Mouse (Mus musculus) kidney, postnatal 0 days (tissue): Measurements from ENCODE around the gene Macrod2. TPM values are rescaled to one million over a fixed set of nuclear protein-coding genes. Genes with fewer than 3 reads are reported as not detected.
A peak's percentile ranks its signal among the peaks of the same experiment; 100 is the strongest.

Source experiments
- ATAC-seq: fragments of 200-750 bp; cut with Nextera tagmentation; replicated peaks from 2 replicates; pipeline ENCODE4 v1.8.0; 2017; ENCODE audit warnings: low read depth, moderate number of reproducible peaks, moderate TSS enrichment, moderate library complexity; ENCODE audit not compliant: low FRiP score
- DNase-seq: peaks from one replicate; pipeline ENCODE4 v3.0.0-alpha.2; 2016; ENCODE audit warnings: low spot score
- H3K27ac ChIP-seq: fragments of 300-500 bp; sonication (generic); 2 replicates; pipeline ENCODE4 v1.5.1; 2014; ENCODE audit warnings: mild to moderate bottlenecking
- H3K27me3 ChIP-seq: fragments of 300-500 bp; sonication (generic); 2 replicates; pipeline ENCODE4 v1.6.1; 2014; ENCODE audit warnings: low read length, mixed read lengths; ENCODE audit not compliant: insufficient read depth
- H3K36me3 ChIP-seq: fragments of 300-500 bp; sonication (generic); 2 replicates; pipeline ENCODE4 v1.6.1; 2014; ENCODE audit warnings: low read length, mixed read lengths; ENCODE audit not compliant: insufficient read depth
- H3K4me1 ChIP-seq: fragments of 300-500 bp; sonication (generic); replicated peaks from 2 replicates; pipeline ENCODE4 v1.6.1; 2014; ENCODE audit warnings: antibody characterized with exemption, low read length, mixed read lengths; ENCODE audit not compliant: insufficient read depth
- H3K4me2 ChIP-seq: fragments of 300-500 bp; sonication (generic); 2 replicates; pipeline ENCODE4 v1.6.1; 2014; ENCODE audit warnings: mild to moderate bottlenecking, low read length, moderate library complexity, mixed read lengths
- H3K4me3 ChIP-seq: fragments of 300-500 bp; sonication (generic); replicated peaks from 2 replicates; pipeline ENCODE4 v1.5.1; 2014; ENCODE audit warnings: low read depth, low read length
- H3K9ac ChIP-seq: fragments of 300-500 bp; sonication (generic); 2 replicates; pipeline ENCODE4 v1.6.1; 2014; ENCODE audit warnings: low read depth, low read length
- H3K9me3 ChIP-seq: fragments of 300-500 bp; sonication (generic); replicated peaks from 2 replicates; pipeline ENCODE4 v1.6.1; 2016; ENCODE audit warnings: low read length, inconsistent platforms, mixed read lengths
- CTCF ChIP-seq: IDR thresholded peaks from 2 replicates; pipeline ENCODE4 v1.5.1; 2016; ENCODE audit warnings: antibody characterized with exemption, low read depth, mild to moderate bottlenecking, moderate library complexity
- WGBS: fragments of 180-500 bp; shearing (Covaris S2); extraction: QIAGEN DNeasy Blood & Tissue Kit; methylation state at CpG from one replicate; pipeline ENCODE4 v1.1.7; 2014; 5-methylcytosine and 5-hydroxymethylcytosine counted together
- polyA plus RNA-seq: library from polyadenylated mRNA; unstranded; fragments of >200 nt; fragmentation: Nextera tagmentation; extraction: Ambion mirVana; gene quantifications from 2 replicates; pipeline ENCODE4 v1.2.1, GENCODE M21; 2015

Macrod2 gene
- polyA plus RNA-seq, 1 experiment from 2014 or later = 28.6 TPM

- H3K4me3 ChIP-seq = no peak overlapping the region
- ATAC-seq (no peak), DNase-seq (no peak)
- no peaks in the 10 kb centered on the region for H3K27me3 ChIP-seq
- TF ChIP-seq CTCF = no peak
- H3K9ac ChIP-seq = no peak overlapping the region
- H3K4me2 ChIP-seq = no peak overlapping the region
- H3K36me3 ChIP-seq = no peaks in the 10 kb centered on the region
- WGBS = 92% methylated on average over 6 of the region's 6 CpGs
- H3K27ac ChIP-seq = no peak overlapping the region
- H3K9me3 ChIP-seq = no peaks in the 10 kb centered on the region
- H3K4me1 ChIP-seq = no peaks in the 10 kb centered on the region
Observed at GRCm38 (mm10) chr2:140772825-140773224, 377.7 kb downstream of the Macrod2 start.

GRCm38 (mm10) chr2:140773456-140773855 lies 378.3 kb downstream of the Macrod2 start:
- Histone ChIP-seq H3K27ac (no peak overlapping the region), H3K4me2 (no peak overlapping the region), H3K36me3 (no peaks in the 10 kb centered on the region), H3K27me3 (no peaks in the 10 kb centered on the region), H3K4me1 (no peaks in the 10 kb centered on the region), H3K9ac (no peak overlapping the region), H3K4me3 (no peak overlapping the region), H3K9me3 (no peaks in the 10 kb centered on the region)
- ATAC-seq (0 out of 2 replicates have a peak, but pooled peaks have one; percentile 36), DNase-seq (no peak)
- 95% methylated on average over 11 of the region's 11 CpGs for WGBS
- TF ChIP-seq CTCF = no peak

- Histone ChIP-seq H3K9ac (no peak overlapping the region), H3K4me1 (no peaks in the 10 kb centered on the region), H3K27me3 (no peaks in the 10 kb centered on the region), H3K4me3 (no peak overlapping the region), H3K27ac (no peak overlapping the region), H3K36me3 (no peaks in the 10 kb centered on the region), H3K9me3 (no peaks in the 10 kb centered on the region), H3K4me2 (no peak overlapping the region)
- ATAC-seq (no peak; the same call in 1 of the 2 replicates), DNase-seq (no peak)
- no peak for TF ChIP-seq CTCF
- 50% methylated on average over 4 of the region's 4 CpGs for WGBS
Observed at GRCm38 (mm10) chr2:140774808-140775370, 379.8 kb downstream of the Macrod2 start.

- Histone ChIP-seq H3K27me3 (no peaks in the 10 kb centered on the region), H3K36me3 (no peaks in the 10 kb centered on the region), H3K9me3 (no peaks in the 10 kb centered on the region), H3K4me3 (no peak overlapping the region), H3K4me2 (no peak overlapping the region), H3K4me1 (no peaks in the 10 kb centered on the region), H3K27ac (no peak overlapping the region), H3K9ac (no peak overlapping the region)
- no peak for TF ChIP-seq CTCF
- WGBS = 72% methylated on average over 8 of the region's 8 CpGs
- ATAC-seq = no peak
- no peak for DNase-seq
Observed at GRCm38 (mm10) chr2:140775448-140776101, 380.5 kb downstream of the Macrod2 start.

DNA sequence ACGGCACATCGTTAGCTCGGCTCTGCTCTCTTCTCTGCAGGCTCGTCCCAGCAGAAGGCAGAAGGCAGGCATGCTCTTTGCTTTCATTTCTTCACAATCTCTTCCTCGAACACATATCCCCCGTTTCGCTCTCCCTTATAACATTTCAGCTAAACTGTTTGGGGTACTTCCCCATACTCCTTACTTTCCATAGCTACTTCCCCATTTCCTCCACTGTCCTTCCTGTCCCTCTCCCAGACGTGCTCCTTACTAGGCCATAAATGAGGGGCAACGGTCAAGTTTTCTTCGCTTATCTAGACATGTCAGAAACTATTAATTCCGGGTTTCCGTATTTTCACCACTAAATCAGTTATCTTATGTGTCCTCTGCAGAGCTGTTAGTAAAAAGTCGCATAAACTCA lies 383.1 kb downstream of the Macrod2 start:
- Histone ChIP-seq H3K9me3 (no peaks in the 10 kb centered on the region), H3K27ac (no peak overlapping the region), H3K9ac (no peak overlapping the region), H3K4me1 (no peaks in the 10 kb centered on the region), H3K27me3 (no peaks in the 10 kb centered on the region), H3K4me3 (no peak overlapping the region), H3K36me3 (no peaks in the 10 kb centered on the region), H3K4me2 (no peak overlapping the region)
- no peak for TF ChIP-seq CTCF
- DNase-seq = no peak
- ATAC-seq = no peak
- 67% methylated on average over 13 of the region's 13 CpGs for WGBS

DNA sequence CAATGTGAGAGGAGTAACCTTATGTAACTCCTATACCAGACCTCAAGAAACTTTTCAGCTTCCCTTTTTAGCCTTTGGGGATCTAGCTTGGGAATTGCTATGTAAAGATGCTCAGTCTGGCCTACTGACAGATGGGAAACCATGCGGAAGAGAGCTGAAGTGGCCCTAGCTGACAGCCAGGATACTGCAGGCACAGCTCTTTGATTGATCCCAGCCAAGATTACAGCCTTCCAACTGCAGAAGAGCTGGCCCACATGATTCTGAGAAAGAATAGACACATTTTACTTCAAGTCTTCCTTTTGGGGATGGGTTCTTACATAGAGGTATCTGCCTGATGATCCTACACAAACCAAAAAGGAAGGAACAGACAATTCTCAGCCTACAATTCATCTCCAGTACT lies 387.9 kb downstream of the Macrod2 start:
- 86% methylated on average over 1 of the region's 1 CpGs for WGBS
- H3K36me3 ChIP-seq = no peaks in the 10 kb centered on the region
- no peaks in the 10 kb centered on the region for H3K27me3 ChIP-seq
- no peaks in the 10 kb centered on the region for H3K4me1 ChIP-seq
- peak; percentile 15; the same call in 1 of the 2 replicates for TF ChIP-seq CTCF
- H3K4me2 ChIP-seq = no peak overlapping the region
- DNase-seq = no peak
- H3K4me3 ChIP-seq = no peak overlapping the region
- ATAC-seq = no peak
- no peaks in the 10 kb centered on the region for H3K9me3 ChIP-seq
- H3K27ac ChIP-seq = no peak overlapping the region
- no peak overlapping the region for H3K9ac ChIP-seq

GRCm38 (mm10) chr2:140784626-140785025 lies 389.5 kb downstream of the Macrod2 start:
- Histone ChIP-seq H3K4me1 (no peaks in the 10 kb centered on the region), H3K9me3 (no peaks in the 10 kb centered on the region), H3K36me3 (no peaks in the 10 kb centered on the region), H3K4me2 (no peak overlapping the region), H3K27me3 (no peaks in the 10 kb centered on the region), H3K9ac (no peak overlapping the region), H3K27ac (no peak overlapping the region), H3K4me3 (no peak overlapping the region)
- DNase-seq (no peak), ATAC-seq (no peak)
- whole genome bisulfite sequencing = 91% methylated on average over 2 of the region's 2 CpGs
- no peak for TF ChIP-seq CTCF
